Mouse (Mus musculus) left cerebral cortex, adult 9 months (tissue): ENCODE results near the gene Ms4a15.

Source experiments
- DNase-seq, 2 experiments: peaks; one replicate each; pipeline ENCODE4 v3.0.0; 2022; ENCODE audit warnings: low spot score in 2 of 2

Gene Ms4a15

GRCm38 (mm10) chr19:10959978-10960346 lies 33.1 kb downstream of the Ms4a15 start:
- no peak for DNase-seq

- no peak for DNase-seq
Observed at GRCm38 (mm10) chr19:10959085-10959977, 33.7 kb downstream of the Ms4a15 start.

GRCm38 (mm10) chr19:10952021-10952939 lies 40.8 kb downstream of the Ms4a15 start:
- DNase-seq, result peak in 1 of 2 experiments; percentile 48

- DNase-seq, result no peak
Observed at GRCm38 (mm10) chr19:10949558-10949957, 43.5 kb downstream of the Ms4a15 start.

GRCm38 (mm10) chr19:10949112-10949511 lies 43.9 kb downstream of the Ms4a15 start, which contains the start of gene Ccdc86:
Gene Ccdc86, minus strand, starts transcription at chr19:10949266.
- DNase-seq, result peak; percentile 92 to 96

GRCm38 (mm10) chr19:10948416-10948815 lies 44.6 kb downstream of the Ms4a15 start:
- no peak for DNase-seq

- DNase-seq, result no peak
Observed at GRCm38 (mm10) chr19:10947219-10947618, 45.8 kb downstream of the Ms4a15 start.

GRCm38 (mm10) chr19:10946506-10946905 lies 46.5 kb downstream of the Ms4a15 start:
- no peak for DNase-seq

GRCm38 (mm10) chr19:10943955-10944354 lies 49.1 kb downstream of the Ms4a15 start:
- no peak for DNase-seq

GRCm38 (mm10) chr19:10940801-10941457 lies 52.1 kb downstream of the Ms4a15 start:
- DNase-seq, result no peak

- DNase-seq, result peak in 1 of 2 experiments; percentile 68
Observed at GRCm38 (mm10) chr19:10940097-10940800, 52.8 kb downstream of the Ms4a15 start.

- DNase-seq, result no peak
Observed at GRCm38 (mm10) chr19:10938771-10939170, 54.3 kb downstream of the Ms4a15 start.

- no peak for DNase-seq
Observed at GRCm38 (mm10) chr19:10937110-10937563, 55.9 kb downstream of the Ms4a15 start, which contains the start of gene Ptgdr2. Gene Ptgdr2, plus strand, starts transcription at chr19:10937160.

- DNase-seq, result no peak
Observed at GRCm38 (mm10) chr19:10936077-10936476, 57.0 kb downstream of the Ms4a15 start.

GRCm38 (mm10) chr19:10935029-10935428 lies 58.0 kb downstream of the Ms4a15 start:
- no peak for DNase-seq

- DNase-seq, result no peak
Observed at GRCm38 (mm10) chr19:10930641-10931040, 62.4 kb downstream of the Ms4a15 start.
